Mouse (Mus musculus) embryonic fibroblast, embryonic 13.5 days (primary cell): ENCODE results near the gene Elovl4.

Experiments used
- CTCF ChIP-seq: IDR thresholded peaks from 2 replicates; pipeline ENCODE4 v1.5.1; 2011; ENCODE audit warnings: mild to moderate bottlenecking, control low read depth, low read length, moderate library complexity, borderline replicate concordance; ENCODE audit not compliant: insufficient read depth
- POLR2A ChIP-seq: IDR thresholded peaks from 2 replicates; pipeline ENCODE4 v1.6.1; 2011; ENCODE audit warnings: low read depth, mild to moderate bottlenecking, control low read depth, low read length, moderate library complexity

- no peak for TF ChIP-seq CTCF
- TF ChIP-seq POLR2A, result no peak
Measured at GRCm38 (mm10) chr9:83834748-83835313, 28.8 kb upstream of the Elovl4 start.
